Mouse (Mus musculus): ENCODE measurements around the gene Lbh. TPM values are rescaled to one million over a fixed set of nuclear protein-coding genes. Genes with fewer than 3 reads are reported as not detected.

The Lbh gene
- polyA plus RNA-seq, 1 experiment from 2014 or later = 5.3 TPM

GRCm38 (mm10) chr17:72918571-72919541 is 751 bp downstream of the Lbh start:
- peak overlapping the region; percentile 88 for H3K4me2 ChIP-seq
- H3K9ac ChIP-seq (ENCODE audit: low read length) = peak overlapping the region; percentile 91
- peak; percentile 72 for ATAC-seq (ENCODE audit: low FRiP score)
- peak; percentile 98 for DNase-seq (ENCODE audit: low spot score, missing footprints)
- H3K27me3 ChIP-seq (ENCODE audit: control insufficient read depth, insufficient read depth, low read length) = no peaks in the 10 kb centered on the region
- H3K27ac ChIP-seq (ENCODE audit: low read depth, low read length) = peak overlapping the region; percentile 74
- peak overlapping the region; percentile 57 for H3K4me3 ChIP-seq (ENCODE audit: low read depth, low read length)
- H3K4me1 ChIP-seq (ENCODE audit: control insufficient read depth, insufficient read depth, low read length) = peaks cover 16% of the 10 kb centered on the region
- under 1% methylated on average over 54 of the region's 54 CpGs for WGBS
- H3K36me3 ChIP-seq (ENCODE audit: control insufficient read depth, insufficient read depth, low read length) = no peaks in the 10 kb centered on the region
- no peaks in the 10 kb centered on the region for H3K9me3 ChIP-seq (ENCODE audit: control insufficient read depth, low read length)

GRCm38 (mm10) chr17:72919641-72920040 is 1.5 kb downstream of the Lbh start:
- H3K9me3 ChIP-seq (ENCODE audit: control insufficient read depth, low read length) = no peaks in the 10 kb centered on the region
- H3K9ac ChIP-seq (ENCODE audit: low read length) = peak overlapping the region; percentile 91
- DNase-seq (ENCODE audit: low spot score, missing footprints) (no peak), ATAC-seq (ENCODE audit: low FRiP score) (no peak)
- H3K4me3 ChIP-seq (ENCODE audit: low read depth, low read length) = peak overlapping the region; percentile 57
- H3K4me1 ChIP-seq (ENCODE audit: control insufficient read depth, insufficient read depth, low read length) = peaks cover 16% of the 10 kb centered on the region
- peak overlapping the region; percentile 88 for H3K4me2 ChIP-seq
- H3K36me3 ChIP-seq (ENCODE audit: control insufficient read depth, insufficient read depth, low read length) = no peaks in the 10 kb centered on the region
- 7% methylated on average over 3 of the region's 3 CpGs for whole genome bisulfite sequencing
- no peak overlapping the region for H3K27ac ChIP-seq (ENCODE audit: low read depth, low read length)
- no peaks in the 10 kb centered on the region for H3K27me3 ChIP-seq (ENCODE audit: control insufficient read depth, insufficient read depth, low read length)

DNA sequence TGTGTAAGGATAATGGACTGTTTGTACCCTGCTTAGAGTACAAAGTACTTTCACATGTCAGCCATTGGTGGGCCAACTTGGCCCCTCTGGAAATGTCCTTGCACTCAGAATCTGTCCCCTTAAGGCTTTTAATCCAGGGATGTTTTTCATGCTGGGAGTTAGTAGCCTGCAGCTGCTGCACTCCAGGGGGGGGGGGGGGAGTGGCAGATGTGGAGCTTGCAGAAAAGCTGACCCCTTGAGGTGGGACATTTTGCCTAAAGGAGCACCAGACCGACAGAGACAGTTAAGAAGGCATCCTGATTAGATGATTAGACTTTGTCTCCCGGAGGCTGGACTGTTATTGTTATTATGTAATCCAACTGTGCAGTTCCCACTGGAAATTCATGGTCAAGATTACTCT is 2.3 kb downstream of the Lbh start:
- WGBS = 8% methylated on average over 2 of the region's 2 CpGs
- no peak for DNase-seq (ENCODE audit: low spot score, missing footprints)
- no peak for ATAC-seq (ENCODE audit: low FRiP score)
- Histone ChIP-seq H3K9ac (ENCODE audit: low read length) (no peak overlapping the region; the same call in 1 of the 2 replicates), H3K4me1 (ENCODE audit: control insufficient read depth, insufficient read depth, low read length) (peaks cover 21% of the 10 kb centered on the region), H3K4me2 (peak overlapping the region; percentile 33), H3K27me3 (ENCODE audit: control insufficient read depth, insufficient read depth, low read length) (no peaks in the 10 kb centered on the region), H3K36me3 (ENCODE audit: control insufficient read depth, insufficient read depth, low read length) (no peaks in the 10 kb centered on the region), H3K27ac (ENCODE audit: low read depth, low read length) (no peak overlapping the region), H3K9me3 (ENCODE audit: control insufficient read depth, low read length) (no peaks in the 10 kb centered on the region), H3K4me3 (ENCODE audit: low read depth, low read length) (no peak overlapping the region)

DNA sequence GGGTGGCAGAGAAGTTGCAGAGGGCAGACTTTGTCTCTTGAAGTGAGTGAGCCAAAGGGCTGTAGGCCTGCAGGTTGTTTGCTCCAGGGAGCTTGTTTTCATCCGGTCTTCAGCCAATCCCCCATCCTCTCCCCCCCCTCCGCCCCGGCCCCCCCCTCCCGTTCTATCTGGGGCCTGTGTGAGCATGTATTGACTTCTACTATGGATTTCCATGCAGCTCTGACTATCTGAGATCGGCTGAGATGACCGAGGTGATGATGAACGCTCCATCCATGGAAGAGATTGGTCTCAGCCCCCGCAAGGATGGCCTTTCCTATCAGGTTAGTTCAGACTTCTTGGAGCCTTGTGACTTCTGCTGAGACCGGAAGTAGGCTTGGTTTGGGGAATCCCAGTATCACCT is 2.9 kb downstream of the Lbh start:
- H3K9ac ChIP-seq (ENCODE audit: low read length) = no peak overlapping the region
- ATAC-seq (ENCODE audit: low FRiP score) = no peak
- DNase-seq (ENCODE audit: low spot score, missing footprints) = no peak
- H3K36me3 ChIP-seq (ENCODE audit: control insufficient read depth, insufficient read depth, low read length) = no peaks in the 10 kb centered on the region
- no peak overlapping the region for H3K27ac ChIP-seq (ENCODE audit: low read depth, low read length)
- H3K9me3 ChIP-seq (ENCODE audit: control insufficient read depth, low read length) = no peaks in the 10 kb centered on the region
- H3K27me3 ChIP-seq (ENCODE audit: control insufficient read depth, insufficient read depth, low read length) = no peaks in the 10 kb centered on the region
- no peak overlapping the region for H3K4me3 ChIP-seq (ENCODE audit: low read depth, low read length)
- peaks cover 26% of the 10 kb centered on the region for H3K4me1 ChIP-seq (ENCODE audit: control insufficient read depth, insufficient read depth, low read length)
- WGBS = 48% methylated on average over 9 of the region's 9 CpGs
- peak overlapping the region; percentile 33 for H3K4me2 ChIP-seq

DNA sequence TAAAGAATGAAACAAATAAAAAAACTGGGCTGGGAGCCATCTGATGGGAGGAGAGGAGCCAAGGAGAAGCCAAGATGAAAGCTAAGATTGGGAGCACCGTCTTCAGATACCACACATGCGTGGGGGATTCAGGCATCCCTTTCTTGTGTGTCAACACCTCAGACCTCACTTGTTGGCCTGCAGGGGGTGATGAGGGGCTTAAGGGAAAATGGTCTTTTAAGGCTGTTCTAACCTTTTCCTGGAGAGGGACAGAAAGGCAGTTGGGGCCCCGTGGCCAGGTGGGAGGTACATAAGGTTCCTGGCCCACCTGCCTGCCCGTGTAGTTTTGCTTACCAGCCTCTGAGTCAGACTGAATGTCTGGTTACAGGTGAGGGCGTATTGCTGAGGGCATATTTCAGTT is 4.1 kb downstream of the Lbh start:
- Histone ChIP-seq H3K36me3 (ENCODE audit: control insufficient read depth, insufficient read depth, low read length) (no peaks in the 10 kb centered on the region), H3K27me3 (ENCODE audit: control insufficient read depth, insufficient read depth, low read length) (no peaks in the 10 kb centered on the region), H3K4me3 (ENCODE audit: low read depth, low read length) (no peak overlapping the region), H3K4me2 (no peak overlapping the region), H3K9me3 (ENCODE audit: control insufficient read depth, low read length) (no peaks in the 10 kb centered on the region), H3K9ac (ENCODE audit: low read length) (no peak overlapping the region), H3K27ac (ENCODE audit: low read depth, low read length) (no peak overlapping the region), H3K4me1 (ENCODE audit: control insufficient read depth, insufficient read depth, low read length) (peaks cover 25% of the 10 kb centered on the region)
- ATAC-seq (ENCODE audit: low FRiP score) (no peak), DNase-seq (ENCODE audit: low spot score, missing footprints) (no peak)
- 80% methylated on average over 5 of the region's 5 CpGs for WGBS

GRCm38 (mm10) chr17:72923283-72923682 is 5.2 kb downstream of the Lbh start:
- no peak overlapping the region for H3K27ac ChIP-seq (ENCODE audit: low read depth, low read length)
- H3K9ac ChIP-seq (ENCODE audit: low read length) = no peak overlapping the region
- H3K27me3 ChIP-seq (ENCODE audit: control insufficient read depth, insufficient read depth, low read length) = no peaks in the 10 kb centered on the region
- no peak overlapping the region for H3K4me2 ChIP-seq
- H3K4me1 ChIP-seq (ENCODE audit: control insufficient read depth, insufficient read depth, low read length) = peaks cover 24% of the 10 kb centered on the region
- no peak overlapping the region for H3K4me3 ChIP-seq (ENCODE audit: low read depth, low read length)
- no peaks in the 10 kb centered on the region for H3K36me3 ChIP-seq (ENCODE audit: control insufficient read depth, insufficient read depth, low read length)
- H3K9me3 ChIP-seq (ENCODE audit: control insufficient read depth, low read length) = no peaks in the 10 kb centered on the region
- ATAC-seq (ENCODE audit: low FRiP score) = no peak
- WGBS = 88% methylated on average over 4 of the region's 4 CpGs
- no peak for DNase-seq (ENCODE audit: low spot score, missing footprints)

DNA sequence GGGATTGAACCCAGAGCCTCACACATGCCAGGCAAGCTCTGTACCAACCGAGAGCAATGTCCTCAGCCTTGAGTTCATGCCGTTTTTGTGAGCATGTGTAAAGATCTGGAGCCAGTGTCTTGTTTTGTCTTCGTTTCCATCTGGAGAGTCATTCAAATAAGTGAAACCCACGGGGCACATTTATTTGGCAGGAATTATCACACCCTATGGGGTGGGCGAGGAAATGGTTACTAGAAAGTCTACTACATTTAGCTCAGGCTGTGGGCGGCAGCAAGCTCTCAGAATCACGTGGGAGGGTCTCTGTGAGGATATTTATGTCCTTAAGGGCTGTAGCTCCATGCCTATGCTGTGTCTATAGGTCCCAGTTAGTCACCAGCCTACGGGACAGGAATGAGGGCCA is 6.2 kb downstream of the Lbh start:
- Histone ChIP-seq H3K27me3 (ENCODE audit: control insufficient read depth, insufficient read depth, low read length) (no peaks in the 10 kb centered on the region), H3K9ac (ENCODE audit: low read length) (no peak overlapping the region), H3K4me3 (ENCODE audit: low read depth, low read length) (no peak overlapping the region), H3K4me1 (ENCODE audit: control insufficient read depth, insufficient read depth, low read length) (peaks cover 24% of the 10 kb centered on the region), H3K36me3 (ENCODE audit: control insufficient read depth, insufficient read depth, low read length) (no peaks in the 10 kb centered on the region), H3K4me2 (no peak overlapping the region), H3K9me3 (ENCODE audit: control insufficient read depth, low read length) (no peaks in the 10 kb centered on the region), H3K27ac (ENCODE audit: low read depth, low read length) (no peak overlapping the region)
- no peak for DNase-seq (ENCODE audit: low spot score, missing footprints)
- 85% methylated on average over 8 of the region's 8 CpGs for WGBS
- no peak for ATAC-seq (ENCODE audit: low FRiP score)

GRCm38 (mm10) chr17:72925111-72925510 is 7.0 kb downstream of the Lbh start:
- WGBS = 83% methylated on average over 6 of the region's 6 CpGs
- no peaks in the 10 kb centered on the region for H3K9me3 ChIP-seq (ENCODE audit: control insufficient read depth, low read length)
- H3K4me1 ChIP-seq (ENCODE audit: control insufficient read depth, insufficient read depth, low read length) = peaks cover 21% of the 10 kb centered on the region
- H3K27me3 ChIP-seq (ENCODE audit: control insufficient read depth, insufficient read depth, low read length) = no peaks in the 10 kb centered on the region
- no peak for ATAC-seq (ENCODE audit: low FRiP score)
- peak; percentile 53 for DNase-seq (ENCODE audit: low spot score, missing footprints)
- peak overlapping the region; percentile 80 for H3K27ac ChIP-seq (ENCODE audit: low read depth, low read length)
- no peak overlapping the region for H3K9ac ChIP-seq (ENCODE audit: low read length)
- H3K4me3 ChIP-seq (ENCODE audit: low read depth, low read length) = no peak overlapping the region
- no peak overlapping the region for H3K4me2 ChIP-seq
- H3K36me3 ChIP-seq (ENCODE audit: control insufficient read depth, insufficient read depth, low read length) = no peaks in the 10 kb centered on the region; the same call in 1 of the 2 replicates

Data from midbrain, embryonic 11.5 days (tissue).